Mouse (Mus musculus) neural tube, embryonic 11.5 days (tissue): ENCODE data around the gene Mrps23. TPM values are rescaled to one million over a fixed set of nuclear protein-coding genes. Genes with fewer than 3 reads are reported as not detected.
A peak's percentile ranks its signal among the peaks of the same experiment; 100 is the strongest.

Experiments
- ATAC-seq: fragments of 200-750 bp; cut with Nextera tagmentation; 2 replicates; pipeline ENCODE4 v1.8.0; 2017; ENCODE audit warnings: moderate number of reproducible peaks, mild to moderate bottlenecking, moderate TSS enrichment, moderate library complexity; ENCODE audit not compliant: insufficient read depth, low FRiP score, low TSS enrichment
- DNase-seq: peaks from one replicate; pipeline ENCODE4 v3.0.0-alpha.2; 2015; ENCODE audit warnings: low spot score
- H3K27ac ChIP-seq: fragments of 300-500 bp; sonication (generic); 2 replicates; pipeline ENCODE4 v1.5.1; 2014; ENCODE audit warnings: low read depth, mild to moderate bottlenecking, low read length
- H3K27me3 ChIP-seq: fragments of 300-500 bp; sonication (generic); 2 replicates; pipeline ENCODE4 v1.6.1; 2014; ENCODE audit warnings: mild to moderate bottlenecking, low read length, mixed read lengths; ENCODE audit not compliant: control insufficient read depth, insufficient read depth
- H3K36me3 ChIP-seq: fragments of 300-500 bp; sonication (generic); 2 replicates; pipeline ENCODE4 v1.6.1; 2014; ENCODE audit warnings: mild to moderate bottlenecking, low read length, moderate library complexity, mixed read lengths; ENCODE audit not compliant: control insufficient read depth, insufficient read depth
- H3K4me1 ChIP-seq: fragments of 300-500 bp; sonication (generic); 2 replicates; pipeline ENCODE4 v1.6.1; 2014; ENCODE audit warnings: low read length, mixed read lengths; ENCODE audit not compliant: control insufficient read depth, insufficient read depth
- H3K4me2 ChIP-seq: fragments of 300-500 bp; sonication (generic); 2 replicates; pipeline ENCODE4 v1.6.1; 2014; ENCODE audit warnings: low read depth, mild to moderate bottlenecking, moderate library complexity
- H3K4me3 ChIP-seq: fragments of 300-500 bp; sonication (generic); 2 replicates; pipeline ENCODE4 v1.5.1; 2014; ENCODE audit warnings: low read depth, low read length
- H3K9ac ChIP-seq: fragments of 300-500 bp; sonication (generic); 2 replicates; pipeline ENCODE4 v1.6.1; 2014; ENCODE audit warnings: mild to moderate bottlenecking, low read length
- H3K9me3 ChIP-seq: fragments of 300-500 bp; sonication (generic); 2 replicates; pipeline ENCODE4 v1.6.1; 2016; ENCODE audit warnings: low read length; ENCODE audit not compliant: control insufficient read depth
- WGBS: fragments of 180-500 bp; shearing (Covaris S2); extraction: QIAGEN DNeasy Blood & Tissue Kit; methylation state at CpG from one replicate; pipeline ENCODE4 v1.1.7; 2014; 5-methylcytosine and 5-hydroxymethylcytosine counted together
- polyA plus RNA-seq: library from polyadenylated mRNA; unstranded; fragments of >200 nt; fragmentation: Nextera tagmentation; extraction: Ambion mirVana; gene quantifications from 2 replicates; pipeline ENCODE4 v1.2.1, GENCODE M21; 2014

Mrps23 gene
- polyA plus RNA-seq, 1 experiment from 2014 or later: 76.3 TPM

- H3K9me3 ChIP-seq: no peaks in the 10 kb centered on the region
- H3K4me3 ChIP-seq: no peak overlapping the region
- H3K27ac ChIP-seq: 0 out of 2 replicates have a peak overlapping the region, but pooled peaks have one; percentile 42
- no peaks in the 10 kb centered on the region for H3K36me3 ChIP-seq
- peaks cover 18% of the 10 kb centered on the region for H3K4me1 ChIP-seq
- DNase-seq (no peak), ATAC-seq (no peak)
- H3K9ac ChIP-seq: no peak overlapping the region
- peaks cover 4% of the 10 kb centered on the region; the same call in 1 of the 2 replicates for H3K27me3 ChIP-seq
- 80% methylated on average over 14 of the region's 14 CpGs for WGBS
- no peak overlapping the region for H3K4me2 ChIP-seq
Observed at GRCm38 (mm10) chr11:88186078-88186946, 17.9 kb upstream of the Mrps23 start.

DNA sequence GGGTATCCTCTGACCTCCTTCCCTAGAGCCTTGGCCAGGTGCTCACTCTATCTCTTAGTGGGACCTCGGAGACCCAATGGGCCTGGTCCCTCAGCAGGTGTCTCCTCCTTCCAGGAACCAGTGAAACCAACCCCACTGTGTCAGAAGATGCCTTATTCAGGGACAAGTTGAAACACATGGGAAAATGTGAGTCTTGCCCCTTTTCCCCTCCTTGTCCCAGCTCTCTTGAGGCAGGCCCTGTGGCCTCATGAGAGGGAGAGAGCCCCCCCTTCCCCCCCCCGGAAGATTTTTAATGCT lies 17.3 kb upstream of the Mrps23 start:
- H3K27me3 ChIP-seq: peaks cover 6% of the 10 kb centered on the region; the same call in 1 of the 2 replicates
- no peak overlapping the region for H3K4me3 ChIP-seq
- H3K27ac ChIP-seq: peak overlapping the region; percentile 42; the same call in 1 of the 2 replicates
- DNase-seq (no peak), ATAC-seq (no peak)
- no peaks in the 10 kb centered on the region for H3K36me3 ChIP-seq
- H3K9me3 ChIP-seq: no peaks in the 10 kb centered on the region
- peaks cover 15% of the 10 kb centered on the region for H3K4me1 ChIP-seq
- no peak overlapping the region for H3K4me2 ChIP-seq
- 48% methylated on average over 2 of the region's 2 CpGs for WGBS
- peak overlapping the region; percentile 19; the same call in 1 of the 2 replicates for H3K9ac ChIP-seq

DNA sequence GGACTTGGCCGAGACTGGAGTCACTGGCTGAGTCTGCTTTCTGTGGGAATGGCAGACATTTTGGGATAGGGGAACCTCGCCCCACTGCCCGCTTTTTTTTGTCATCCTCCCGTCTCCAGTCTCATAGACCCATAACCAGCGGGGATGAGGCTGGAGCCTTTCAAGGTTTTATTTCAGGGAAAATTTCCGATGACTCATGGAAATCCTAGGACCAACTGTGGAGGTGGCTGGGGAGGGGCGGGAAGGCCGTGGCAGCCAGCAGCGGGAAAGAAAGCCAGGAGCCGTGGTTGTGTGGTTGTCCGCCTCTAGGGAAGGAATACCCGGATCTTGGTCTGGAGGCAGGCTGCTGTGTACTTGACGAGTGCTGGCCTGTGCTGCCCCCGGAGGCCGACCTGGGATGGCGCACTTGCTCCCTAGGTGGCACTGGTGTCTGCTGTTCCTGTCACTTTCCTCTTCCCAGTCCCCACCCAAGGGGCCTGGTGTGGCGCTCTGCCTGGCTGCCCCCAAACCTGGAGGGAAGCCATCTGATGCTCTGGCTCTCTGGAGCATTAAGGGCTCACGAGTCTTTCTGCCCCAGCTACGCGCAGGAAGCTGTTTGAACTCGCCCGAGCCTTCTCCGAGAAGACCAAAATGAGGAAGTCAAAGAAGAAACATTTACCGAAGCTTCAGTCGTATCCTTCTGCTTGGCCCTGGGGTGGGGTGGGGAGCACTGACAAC lies 16.6 kb upstream of the Mrps23 start:
- H3K36me3 ChIP-seq: no peaks in the 10 kb centered on the region
- 20% methylated on average over 25 of the region's 25 CpGs for whole genome bisulfite sequencing
- H3K4me1 ChIP-seq: peaks cover 15% of the 10 kb centered on the region
- peak overlapping the region; percentile 19; the same call in 1 of the 2 replicates for H3K9ac ChIP-seq
- H3K27me3 ChIP-seq: peaks cover 8% of the 10 kb centered on the region; the same call in 1 of the 2 replicates
- no peaks in the 10 kb centered on the region for H3K9me3 ChIP-seq
- H3K4me3 ChIP-seq: no peak overlapping the region
- ATAC-seq (peak; percentile 92), DNase-seq (peak; percentile 84)
- H3K4me2 ChIP-seq: no peak overlapping the region; the same call in 1 of the 2 replicates
- peak overlapping the region; percentile 42; the same call in 1 of the 2 replicates for H3K27ac ChIP-seq

GRCm38 (mm10) chr11:88188216-88188615 lies 16.0 kb upstream of the Mrps23 start:
- no peaks in the 10 kb centered on the region for H3K36me3 ChIP-seq
- ATAC-seq (no peak), DNase-seq (no peak)
- peaks cover 14% of the 10 kb centered on the region for H3K27me3 ChIP-seq
- no peak overlapping the region for H3K4me3 ChIP-seq
- H3K9ac ChIP-seq: no peak overlapping the region
- H3K9me3 ChIP-seq: no peaks in the 10 kb centered on the region
- WGBS: 56% methylated on average over 8 of the region's 8 CpGs
- H3K4me1 ChIP-seq: peaks cover 15% of the 10 kb centered on the region
- no peak overlapping the region for H3K27ac ChIP-seq
- H3K4me2 ChIP-seq: no peak overlapping the region

DNA sequence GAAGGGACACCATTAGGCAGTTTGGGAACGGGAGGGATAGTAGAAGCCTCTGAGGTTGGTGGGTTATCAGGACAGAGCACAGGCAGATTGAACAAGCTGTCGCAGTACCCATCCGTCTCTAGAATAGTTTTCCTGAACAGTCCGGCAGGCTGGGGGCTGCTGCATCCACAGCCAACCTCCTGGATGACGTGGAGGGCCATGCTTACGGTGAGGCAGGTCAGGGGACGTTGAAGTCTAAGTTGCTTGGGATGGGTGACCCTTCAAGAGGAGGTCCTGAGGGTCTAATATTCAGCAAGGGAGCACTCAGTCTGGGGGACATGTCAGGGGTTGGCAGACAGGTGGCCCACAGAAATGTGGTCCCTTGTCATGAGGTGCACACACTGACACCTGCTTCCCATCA lies 15.6 kb upstream of the Mrps23 start:
- H3K4me1 ChIP-seq: peaks cover 19% of the 10 kb centered on the region
- H3K9ac ChIP-seq: no peak overlapping the region
- no peak overlapping the region for H3K4me2 ChIP-seq
- H3K27ac ChIP-seq: no peak overlapping the region
- H3K27me3 ChIP-seq: peaks cover 18% of the 10 kb centered on the region
- H3K4me3 ChIP-seq: no peak overlapping the region
- DNase-seq (no peak), ATAC-seq (no peak)
- no peaks in the 10 kb centered on the region for H3K36me3 ChIP-seq
- WGBS: 90% methylated on average over 7 of the region's 7 CpGs
- H3K9me3 ChIP-seq: no peaks in the 10 kb centered on the region

DNA sequence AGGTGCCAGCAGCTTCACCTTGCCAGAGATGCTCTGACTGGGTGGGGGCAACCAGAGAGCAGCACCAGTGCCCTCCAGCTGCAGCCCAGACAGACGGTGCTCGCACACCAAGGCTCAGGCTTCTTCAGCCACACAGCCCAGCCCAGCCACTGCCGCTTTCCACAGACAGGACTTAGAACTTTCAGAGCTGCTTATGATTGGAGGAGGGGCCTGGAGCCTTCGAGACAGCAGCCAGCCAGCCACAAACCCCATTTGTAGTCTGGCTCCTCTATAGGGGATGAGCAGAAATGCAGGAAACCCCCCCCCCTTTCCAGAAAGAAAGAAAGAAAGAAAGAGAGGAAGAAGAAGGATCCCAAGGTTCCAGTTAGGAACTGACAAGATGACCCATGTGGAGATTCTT lies 11.6 kb upstream of the Mrps23 start:
- H3K36me3 ChIP-seq: no peaks in the 10 kb centered on the region
- H3K4me1 ChIP-seq: peaks cover 11% of the 10 kb centered on the region
- no peaks in the 10 kb centered on the region for H3K9me3 ChIP-seq
- ATAC-seq (no peak), DNase-seq (peak; percentile 46)
- no peak overlapping the region for H3K4me3 ChIP-seq
- H3K4me2 ChIP-seq: no peak overlapping the region
- H3K9ac ChIP-seq: no peak overlapping the region
- 17% methylated on average over 4 of the region's 4 CpGs for WGBS
- no peak overlapping the region for H3K27ac ChIP-seq
- peaks cover 30% of the 10 kb centered on the region for H3K27me3 ChIP-seq

DNA sequence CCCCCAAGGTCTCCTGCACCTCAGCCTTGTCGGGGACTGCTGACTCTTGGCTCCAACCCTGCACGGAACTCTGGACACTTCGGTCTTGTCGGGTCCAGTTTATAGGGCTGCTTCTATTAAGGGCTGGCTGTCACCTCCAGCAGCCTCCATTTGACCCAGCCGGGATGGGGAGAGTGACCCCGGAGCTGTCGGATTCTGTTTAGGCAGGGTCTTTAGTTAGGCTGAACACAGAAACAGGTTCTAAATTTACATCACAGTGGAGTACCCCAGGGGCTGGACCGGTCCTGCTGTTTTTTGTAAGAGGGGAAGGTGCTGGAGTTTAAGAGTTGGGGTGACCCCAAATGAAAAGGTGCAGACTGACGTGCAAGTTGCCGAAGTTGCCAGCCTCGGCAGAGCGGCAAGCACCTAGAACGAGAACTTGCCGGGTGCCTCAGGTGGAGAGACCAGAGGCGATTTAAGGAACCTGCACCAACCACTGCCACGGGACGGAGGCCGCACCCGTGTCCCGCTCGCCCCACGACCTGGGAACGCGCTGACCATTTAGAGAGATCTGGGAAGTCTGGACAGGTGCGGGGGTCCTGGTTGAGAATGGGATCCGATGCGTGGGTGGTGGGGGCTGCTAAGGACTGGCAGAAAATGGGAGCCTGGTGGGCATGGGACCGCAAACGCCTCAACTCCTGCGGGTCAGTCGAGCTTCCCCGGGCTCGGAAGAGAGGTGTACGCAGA lies 10.9 kb upstream of the Mrps23 start:
- Histone ChIP-seq H3K9ac (no peak overlapping the region), H3K27ac (no peak overlapping the region), H3K4me3 (no peak overlapping the region), H3K4me2 (0 out of 2 replicates have a peak overlapping the region, but pooled peaks have one; percentile 21), H3K36me3 (no peaks in the 10 kb centered on the region), H3K27me3 (peaks cover 30% of the 10 kb centered on the region), H3K4me1 (peaks cover 6% of the 10 kb centered on the region; the same call in 1 of the 2 replicates), H3K9me3 (no peaks in the 10 kb centered on the region)
- ATAC-seq (no peak), DNase-seq (no peak)
- WGBS: 4% methylated on average over 34 of the region's 34 CpGs

- H3K4me1 ChIP-seq: peaks cover 6% of the 10 kb centered on the region; the same call in 1 of the 2 replicates
- H3K27ac ChIP-seq: no peak overlapping the region
- H3K4me3 ChIP-seq: no peak overlapping the region
- ATAC-seq (no peak), DNase-seq (peak; percentile 21)
- no peaks in the 10 kb centered on the region for H3K9me3 ChIP-seq
- 11% methylated on average over 29 of the region's 29 CpGs for WGBS
- 0 out of 2 replicates have a peak overlapping the region, but pooled peaks have one; percentile 21 for H3K4me2 ChIP-seq
- no peaks in the 10 kb centered on the region for H3K36me3 ChIP-seq
- H3K9ac ChIP-seq: no peak overlapping the region
- H3K27me3 ChIP-seq: peaks cover 30% of the 10 kb centered on the region
Observed at GRCm38 (mm10) chr11:88193824-88194696, 10.1 kb upstream of the Mrps23 start.
